Mouse (Mus musculus): ENCODE results near the gene Arhgap21. TPM values are rescaled to one million over a fixed set of nuclear protein-coding genes. Genes with fewer than 3 reads are reported as not detected.

Gene Arhgap21
- polyA plus RNA-seq, 1 experiment from 2014 or later, result 19.2 TPM

DNA sequence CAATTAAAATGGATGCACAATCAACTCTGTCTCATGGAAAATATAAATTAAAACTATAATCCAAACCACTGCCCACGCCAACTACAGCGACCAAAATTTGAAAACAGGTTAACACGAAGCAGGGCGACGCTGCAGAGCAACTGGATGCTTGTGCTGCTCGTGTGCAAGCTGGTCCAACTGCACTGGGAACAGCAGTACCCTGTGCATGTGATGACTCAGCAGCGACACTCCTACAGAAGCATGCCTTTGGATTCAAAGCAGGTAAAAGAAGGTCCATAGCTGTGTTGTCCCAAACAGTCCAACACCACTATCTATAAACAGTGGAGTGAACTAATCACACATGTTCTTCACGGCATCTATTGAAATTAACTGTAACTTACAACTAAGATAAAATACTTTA, 63.3 kb downstream of the Arhgap21 start:
- no peaks in the 10 kb centered on the region for H3K36me3 ChIP-seq (ENCODE audit: control insufficient read depth, insufficient read depth, low read length)
- H3K4me2 ChIP-seq (replicated peaks; ENCODE audit: low read depth, low read length), result no peak overlapping the region
- no peak overlapping the region for H3K27ac ChIP-seq (ENCODE audit: low read length)
- no peaks in the 10 kb centered on the region for H3K4me1 ChIP-seq (ENCODE audit: control insufficient read depth, insufficient read depth, low read length)
- 90% methylated on average over 8 of the region's 8 CpGs for whole genome bisulfite sequencing
- no peak for ATAC-seq (ENCODE audit: insufficient number of reproducible peaks, insufficient read depth, low FRiP score, low read depth)
- no peak overlapping the region for H3K9ac ChIP-seq (replicated peaks; ENCODE audit: low read depth, low read length)
- no peaks in the 10 kb centered on the region for H3K9me3 ChIP-seq (ENCODE audit: control insufficient read depth, low read depth, low read length)
- H3K4me3 ChIP-seq (ENCODE audit: low read depth, low read length), result no peak overlapping the region
- H3K27me3 ChIP-seq (ENCODE audit: control insufficient read depth, insufficient read depth, low read length), result no peaks in the 10 kb centered on the region

GRCm38 (mm10) chr2:20902981-20903645, 65.6 kb downstream of the Arhgap21 start:
- no peaks in the 10 kb centered on the region for H3K27me3 ChIP-seq (ENCODE audit: control insufficient read depth, insufficient read depth, low read length)
- no peak overlapping the region for H3K4me3 ChIP-seq (ENCODE audit: low read depth, low read length)
- no peak overlapping the region for H3K4me2 ChIP-seq (replicated peaks; ENCODE audit: low read depth, low read length)
- H3K4me1 ChIP-seq (ENCODE audit: control insufficient read depth, insufficient read depth, low read length), result no peaks in the 10 kb centered on the region
- 90% methylated on average over 11 of the region's 11 CpGs for WGBS
- no peak for ATAC-seq (ENCODE audit: insufficient number of reproducible peaks, insufficient read depth, low FRiP score, low read depth)
- no peaks in the 10 kb centered on the region for H3K36me3 ChIP-seq (ENCODE audit: control insufficient read depth, insufficient read depth, low read length)
- H3K9me3 ChIP-seq (ENCODE audit: control insufficient read depth, low read depth, low read length), result no peaks in the 10 kb centered on the region
- no peak overlapping the region for H3K9ac ChIP-seq (replicated peaks; ENCODE audit: low read depth, low read length)
- H3K27ac ChIP-seq (ENCODE audit: low read length), result no peak overlapping the region

DNA sequence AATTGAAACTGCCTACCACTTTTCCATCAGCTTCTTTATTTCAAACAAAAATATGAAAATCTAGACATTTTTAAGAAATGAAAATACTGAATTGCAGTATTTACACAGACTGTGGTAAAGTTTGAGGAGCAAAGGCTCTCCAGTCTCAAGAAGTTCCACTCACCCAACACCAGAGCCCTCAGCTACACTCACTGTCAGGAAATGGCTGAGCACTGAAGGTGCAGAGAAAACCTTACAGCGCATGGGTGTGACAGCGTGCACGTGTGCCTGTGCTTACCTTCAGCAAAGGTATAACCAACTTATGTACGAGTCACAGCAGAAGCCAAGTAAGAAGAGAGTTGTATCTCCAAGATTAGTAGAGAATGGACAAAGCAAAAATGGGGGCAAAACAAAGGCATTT, 66.8 kb downstream of the Arhgap21 start:
- Histone ChIP-seq H3K9ac (replicated peaks; ENCODE audit: low read depth, low read length) (no peak overlapping the region), H3K27ac (ENCODE audit: low read length) (no peak overlapping the region), H3K9me3 (ENCODE audit: control insufficient read depth, low read depth, low read length) (no peaks in the 10 kb centered on the region), H3K36me3 (ENCODE audit: control insufficient read depth, insufficient read depth, low read length) (no peaks in the 10 kb centered on the region), H3K27me3 (ENCODE audit: control insufficient read depth, insufficient read depth, low read length) (no peaks in the 10 kb centered on the region), H3K4me3 (ENCODE audit: low read depth, low read length) (no peak overlapping the region), H3K4me1 (ENCODE audit: control insufficient read depth, insufficient read depth, low read length) (no peaks in the 10 kb centered on the region), H3K4me2 (replicated peaks; ENCODE audit: low read depth, low read length) (no peak overlapping the region)
- 95% methylated on average over 4 of the region's 4 CpGs for WGBS
- no peak for ATAC-seq (ENCODE audit: insufficient number of reproducible peaks, insufficient read depth, low FRiP score, low read depth)

DNA sequence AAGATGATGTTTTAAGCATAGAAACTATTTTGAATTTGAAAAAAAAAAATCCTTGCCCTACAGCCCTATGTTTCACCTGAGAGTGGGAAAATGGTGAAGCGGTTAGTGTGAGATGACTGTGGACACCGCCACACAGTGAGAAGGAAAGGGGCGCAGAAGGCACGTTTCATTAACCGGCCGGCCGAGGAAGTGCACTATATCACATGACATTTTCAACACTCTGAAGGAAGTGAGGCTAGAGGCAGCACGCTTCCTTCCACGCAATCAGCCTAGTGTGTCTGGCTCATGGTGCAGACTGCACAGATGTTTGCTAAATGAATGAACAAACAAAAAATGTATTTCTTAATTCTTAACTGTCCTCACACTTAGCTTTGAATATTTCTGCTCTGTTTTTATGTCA, 69.4 kb downstream of the Arhgap21 start:
- no peaks in the 10 kb centered on the region for H3K36me3 ChIP-seq (ENCODE audit: control insufficient read depth, insufficient read depth, low read length)
- no peaks in the 10 kb centered on the region for H3K9me3 ChIP-seq (ENCODE audit: control insufficient read depth, low read depth, low read length)
- H3K4me2 ChIP-seq (replicated peaks; ENCODE audit: low read depth, low read length), result no peak overlapping the region
- H3K27ac ChIP-seq (ENCODE audit: low read length), result no peak overlapping the region
- no peaks in the 10 kb centered on the region for H3K27me3 ChIP-seq (ENCODE audit: control insufficient read depth, insufficient read depth, low read length)
- 70% methylated on average over 9 of the region's 9 CpGs for WGBS
- no peaks in the 10 kb centered on the region for H3K4me1 ChIP-seq (ENCODE audit: control insufficient read depth, insufficient read depth, low read length)
- no peak overlapping the region for H3K4me3 ChIP-seq (ENCODE audit: low read depth, low read length)
- no peak for ATAC-seq (ENCODE audit: insufficient number of reproducible peaks, insufficient read depth, low FRiP score, low read depth)
- no peak overlapping the region for H3K9ac ChIP-seq (replicated peaks; ENCODE audit: low read depth, low read length)

DNA sequence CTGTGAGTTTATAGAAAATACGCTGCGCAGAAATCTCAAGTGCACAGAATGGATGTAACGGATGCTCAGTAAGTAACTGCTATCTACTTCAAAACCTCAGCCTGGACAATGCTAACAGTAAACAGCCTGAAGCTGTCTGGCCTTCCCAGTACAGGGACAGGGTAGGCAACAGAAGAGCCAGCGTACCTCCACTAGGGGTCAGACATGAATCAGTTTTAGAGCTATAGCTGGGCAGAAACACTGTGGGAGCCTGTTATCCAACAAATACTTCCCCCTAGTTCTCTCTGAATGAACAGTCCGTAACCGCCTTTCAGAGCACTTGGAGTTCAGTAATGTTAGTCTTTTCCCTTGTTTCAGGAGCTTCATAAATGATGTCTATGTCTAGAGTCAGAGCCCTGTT, 70.0 kb downstream of the Arhgap21 start:
- Histone ChIP-seq H3K27me3 (ENCODE audit: control insufficient read depth, insufficient read depth, low read length) (no peaks in the 10 kb centered on the region), H3K9me3 (ENCODE audit: control insufficient read depth, low read depth, low read length) (no peaks in the 10 kb centered on the region), H3K27ac (ENCODE audit: low read length) (no peak overlapping the region), H3K36me3 (ENCODE audit: control insufficient read depth, insufficient read depth, low read length) (no peaks in the 10 kb centered on the region), H3K9ac (replicated peaks; ENCODE audit: low read depth, low read length) (no peak overlapping the region), H3K4me2 (replicated peaks; ENCODE audit: low read depth, low read length) (no peak overlapping the region), H3K4me3 (ENCODE audit: low read depth, low read length) (no peak overlapping the region), H3K4me1 (ENCODE audit: control insufficient read depth, insufficient read depth, low read length) (no peaks in the 10 kb centered on the region)
- ATAC-seq (ENCODE audit: insufficient number of reproducible peaks, insufficient read depth, low FRiP score, low read depth), result peak; percentile 87; the same call in 1 of the 2 replicates
- 28% methylated on average over 6 of the region's 6 CpGs for WGBS

DNA sequence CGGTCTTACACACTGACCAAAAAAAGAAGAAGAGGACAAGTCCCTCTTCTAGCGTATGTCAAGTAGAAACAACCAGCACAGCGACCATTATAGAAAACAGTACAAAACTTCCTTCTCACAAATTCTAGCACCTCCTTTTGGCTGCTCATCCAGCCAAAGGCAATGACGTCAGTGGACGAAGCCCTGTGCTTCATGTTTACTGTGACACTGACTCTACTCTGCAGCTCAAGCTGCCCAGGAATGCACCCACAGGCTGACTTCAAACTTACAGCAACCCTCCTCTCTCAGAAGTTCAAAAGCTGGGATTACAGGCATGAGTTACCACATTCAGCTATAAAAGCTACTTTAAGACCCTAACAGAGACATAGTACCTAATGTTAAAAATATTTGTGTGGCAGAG, 72.2 kb downstream of the Arhgap21 start:
- Histone ChIP-seq H3K9ac (replicated peaks; ENCODE audit: low read depth, low read length) (no peak overlapping the region), H3K4me2 (replicated peaks; ENCODE audit: low read depth, low read length) (no peak overlapping the region), H3K36me3 (ENCODE audit: control insufficient read depth, insufficient read depth, low read length) (no peaks in the 10 kb centered on the region), H3K4me1 (ENCODE audit: control insufficient read depth, insufficient read depth, low read length) (no peaks in the 10 kb centered on the region), H3K27me3 (ENCODE audit: control insufficient read depth, insufficient read depth, low read length) (no peaks in the 10 kb centered on the region), H3K4me3 (ENCODE audit: low read depth, low read length) (no peak overlapping the region), H3K27ac (ENCODE audit: low read length) (no peak overlapping the region), H3K9me3 (ENCODE audit: control insufficient read depth, low read depth, low read length) (no peaks in the 10 kb centered on the region)
- no peak for ATAC-seq (ENCODE audit: insufficient number of reproducible peaks, insufficient read depth, low FRiP score, low read depth)
- WGBS, result 81% methylated on average over 5 of the region's 5 CpGs

DNA sequence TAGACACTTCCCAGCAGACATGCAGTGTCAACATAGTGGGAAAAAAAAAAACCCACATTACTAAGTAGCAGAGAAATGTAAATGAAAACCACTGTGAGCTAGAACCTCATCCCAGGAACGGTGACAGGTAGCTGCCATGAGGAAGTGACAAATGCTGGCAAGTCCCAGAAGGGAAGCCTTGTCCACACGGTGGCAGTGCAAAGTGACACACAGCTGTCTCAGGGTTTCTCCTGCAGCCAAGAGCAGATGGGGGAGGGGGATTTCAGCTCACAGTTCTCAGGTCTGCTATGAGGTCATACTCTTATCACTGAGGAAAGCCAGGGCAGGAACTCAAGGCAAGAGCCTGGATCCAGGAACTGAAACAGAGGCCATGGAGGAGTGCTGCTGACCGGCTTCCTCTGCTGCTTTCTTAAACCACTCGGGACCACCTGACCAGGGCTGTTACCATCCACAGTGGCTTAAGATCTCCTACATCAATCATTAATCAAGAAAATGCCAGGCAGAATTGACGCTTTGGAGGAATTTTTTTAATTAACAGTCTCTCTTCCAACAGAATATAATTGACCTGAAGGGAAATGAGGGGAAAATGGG, 74.5 kb downstream of the Arhgap21 start:
- H3K36me3 ChIP-seq (ENCODE audit: control insufficient read depth, insufficient read depth, low read length), result no peaks in the 10 kb centered on the region; the same call in 1 of the 2 replicates
- H3K4me1 ChIP-seq (ENCODE audit: control insufficient read depth, insufficient read depth, low read length), result no peaks in the 10 kb centered on the region
- H3K9me3 ChIP-seq (ENCODE audit: control insufficient read depth, low read depth, low read length), result no peaks in the 10 kb centered on the region
- no peak overlapping the region for H3K9ac ChIP-seq (replicated peaks; ENCODE audit: low read depth, low read length)
- WGBS, result 39% methylated on average over 5 of the region's 5 CpGs
- no peak overlapping the region for H3K27ac ChIP-seq (ENCODE audit: low read length)
- ATAC-seq (ENCODE audit: insufficient number of reproducible peaks, insufficient read depth, low FRiP score, low read depth), result no peak
- H3K27me3 ChIP-seq (ENCODE audit: control insufficient read depth, insufficient read depth, low read length), result no peaks in the 10 kb centered on the region
- no peak overlapping the region for H3K4me3 ChIP-seq (ENCODE audit: low read depth, low read length)
- no peak overlapping the region for H3K4me2 ChIP-seq (replicated peaks; ENCODE audit: low read depth, low read length)

DNA sequence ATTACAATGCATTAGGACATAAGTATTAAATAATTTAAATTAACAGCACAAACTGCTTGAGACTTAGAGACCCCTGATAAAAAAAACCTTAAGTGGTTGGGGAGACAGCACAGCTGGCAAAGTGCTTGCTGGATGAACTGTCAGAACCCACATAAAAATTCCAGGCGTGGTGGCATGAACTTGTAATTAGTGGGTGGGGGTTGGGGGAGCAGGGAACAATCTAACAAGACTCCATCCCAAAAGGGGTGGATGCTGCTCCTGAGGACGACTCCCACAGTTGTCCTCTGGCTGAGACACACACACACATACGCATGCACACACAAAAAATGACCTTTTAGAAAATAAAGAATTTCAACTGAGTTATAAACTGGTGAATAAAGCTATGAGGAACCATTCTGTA, 79.9 kb downstream of the Arhgap21 start:
- no peaks in the 10 kb centered on the region for H3K4me1 ChIP-seq (ENCODE audit: control insufficient read depth, insufficient read depth, low read length)
- no peak overlapping the region for H3K27ac ChIP-seq (ENCODE audit: low read length)
- peaks cover 6% of the 10 kb centered on the region for H3K36me3 ChIP-seq (ENCODE audit: control insufficient read depth, insufficient read depth, low read length)
- no peak for ATAC-seq (ENCODE audit: insufficient number of reproducible peaks, insufficient read depth, low FRiP score, low read depth)
- H3K4me3 ChIP-seq (ENCODE audit: low read depth, low read length), result no peak overlapping the region
- no peaks in the 10 kb centered on the region for H3K9me3 ChIP-seq (ENCODE audit: control insufficient read depth, low read depth, low read length)
- no peaks in the 10 kb centered on the region for H3K27me3 ChIP-seq (ENCODE audit: control insufficient read depth, insufficient read depth, low read length)
- WGBS, result 73% methylated on average over 3 of the region's 3 CpGs
- no peak overlapping the region for H3K4me2 ChIP-seq (replicated peaks; ENCODE audit: low read depth, low read length)
- no peak overlapping the region for H3K9ac ChIP-seq (replicated peaks; ENCODE audit: low read depth, low read length)

DNA sequence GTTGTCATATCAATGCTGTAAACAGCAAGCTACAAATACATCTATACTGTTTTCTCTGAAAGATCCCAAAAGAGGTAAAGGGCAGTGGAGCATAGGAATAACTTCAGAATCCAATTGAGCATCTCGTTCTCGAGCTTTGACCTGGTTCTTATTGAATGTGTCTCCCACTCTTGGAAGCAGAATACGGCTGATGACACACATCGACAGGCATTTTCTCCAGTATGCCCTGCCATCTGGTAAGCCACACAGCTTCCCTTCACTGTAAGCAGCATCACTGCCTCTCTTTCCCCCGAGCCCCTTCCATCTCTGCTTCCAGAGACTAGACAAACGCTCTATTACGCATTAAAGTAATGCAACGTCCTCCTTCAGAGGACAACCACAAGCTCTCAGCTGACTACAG, 85.4 kb downstream of the Arhgap21 start:
- peaks cover 34% of the 10 kb centered on the region for H3K36me3 ChIP-seq (ENCODE audit: control insufficient read depth, insufficient read depth, low read length)
- no peak for ATAC-seq (ENCODE audit: insufficient number of reproducible peaks, insufficient read depth, low FRiP score, low read depth)
- H3K27ac ChIP-seq (ENCODE audit: low read length), result no peak overlapping the region
- no peaks in the 10 kb centered on the region for H3K27me3 ChIP-seq (ENCODE audit: control insufficient read depth, insufficient read depth, low read length)
- no peak overlapping the region for H3K9ac ChIP-seq (replicated peaks; ENCODE audit: low read depth, low read length)
- WGBS, result 84% methylated on average over 8 of the region's 8 CpGs
- H3K4me3 ChIP-seq (ENCODE audit: low read depth, low read length), result no peak overlapping the region
- H3K9me3 ChIP-seq (ENCODE audit: control insufficient read depth, low read depth, low read length), result no peaks in the 10 kb centered on the region
- H3K4me1 ChIP-seq (ENCODE audit: control insufficient read depth, insufficient read depth, low read length), result no peaks in the 10 kb centered on the region
- no peak overlapping the region for H3K4me2 ChIP-seq (replicated peaks; ENCODE audit: low read depth, low read length)

Measured in stomach, embryonic 14.5 days (tissue).